Mouse (Mus musculus) ES-E14 (cell line): ENCODE data around the gene Lrrc46. TPM values are rescaled to one million over a fixed set of nuclear protein-coding genes. Genes with fewer than 3 reads are reported as not detected.

Experiments
- DNase-seq: peaks from one replicate; pipeline ENCODE4 v3.0.0-alpha.2; 2013; ENCODE audit warnings: low read depth, low spot score
- H3K27ac ChIP-seq: 2 replicates; pipeline ENCODE4 v1.5.1; 2012; ENCODE audit warnings: low read depth, mild to moderate bottlenecking, low read length, moderate library complexity, mixed read lengths; ENCODE audit not compliant: poor library complexity, insufficient read depth, severe bottlenecking
- H3K36me3 ChIP-seq: 2 replicates; pipeline ENCODE4 v1.6.1; 2012; ENCODE audit warnings: mild to moderate bottlenecking, low read length, moderate library complexity, mixed read lengths; ENCODE audit not compliant: control insufficient read depth, poor library complexity, insufficient read depth, severe bottlenecking
- H3K4me1 ChIP-seq, 2 experiments: fragments of 150-350 bp in 1 of 2; sonication (generic) in 1 of 2; 2 replicates each; pipeline ENCODE4 v1.6.1; 2012; ENCODE audit warnings: low read length in 2 of 2, mild to moderate bottlenecking in 1 of 2, mixed read lengths in 1 of 2; ENCODE audit not compliant: control insufficient read depth in 2 of 2, insufficient read depth in 2 of 2, poor library complexity in 1 of 2
- H3K4me3 ChIP-seq, 2 experiments: fragments of 150-350 bp in 1 of 2; sonication (generic) in 1 of 2; 2 replicates each; pipeline ENCODE4 v1.5.1; 2012; ENCODE audit warnings: low read length in 2 of 2, low read depth in 1 of 2, mild to moderate bottlenecking in 1 of 2, mixed read lengths in 1 of 2; ENCODE audit not compliant: insufficient read depth in 1 of 2, poor library complexity in 1 of 2, severe bottlenecking in 1 of 2
- H3K9ac ChIP-seq: 2 replicates; pipeline ENCODE4 v1.6.1; 2012; ENCODE audit warnings: low read depth, mild to moderate bottlenecking, low read length, mixed read lengths; ENCODE audit not compliant: poor library complexity, insufficient read depth, severe bottlenecking
- H3K9me3 ChIP-seq: fragments of 150-350 bp; sonication (generic); 2 replicates; pipeline ENCODE4 v1.6.1; 2012; ENCODE audit warnings: low read depth, mild to moderate bottlenecking, low read length; ENCODE audit not compliant: control insufficient read depth, insufficient read depth
- CHD2 ChIP-seq: IDR thresholded peaks from 2 replicates; pipeline ENCODE4 v1.6.1; 2014; ENCODE audit warnings: mild to moderate bottlenecking, low read depth, low read length, inconsistent platforms
- HCFC1 ChIP-seq: IDR thresholded peaks from 2 replicates; pipeline ENCODE4 v1.6.1; 2012; ENCODE audit warnings: low read length, inconsistent platforms, borderline replicate concordance; ENCODE audit not compliant: insufficient read depth
- MAFK ChIP-seq: IDR thresholded peaks from 2 replicates; pipeline ENCODE4 v1.6.1; 2014; ENCODE audit warnings: mild to moderate bottlenecking, low read depth, low read length, inconsistent platforms; ENCODE audit not compliant: insufficient read depth
- ZC3H11A ChIP-seq: IDR thresholded peaks from 2 replicates; pipeline ENCODE4 v1.6.1; 2012; ENCODE audit warnings: low read depth, mild to moderate bottlenecking, inconsistent platforms, low read length, borderline replicate concordance
- ZNF384 ChIP-seq: IDR thresholded peaks from 2 replicates; pipeline ENCODE4 v1.6.1; 2012; ENCODE audit warnings: low read depth, low read length, inconsistent platforms
- in situ Hi-C, 2 experiments: fragments of 600-800 bp; cut with MboI; formaldehyde crosslinking; loops; one replicate each; pipeline ENCODE4 v1.15.1; 2025; ENCODE audit warnings: low sequenced_read_pairs in 2 of 2, inconsistent platforms in 1 of 2; ENCODE audit not compliant: unreplicated experiment in 2 of 2
- total RNA-seq: library from RNA; depleted of rRNA; stranded (reverse); fragments of 300-350 nt; gene quantifications from 2 replicates; pipeline ENCODE4 v1.2.3, GENCODE M21; 2012; rRNA removed

Gene Lrrc46
- total RNA-seq, 1 experiment, result 0.54 TPM

GRCm38 (mm10) chr11:96984903-96985302 is 56.3 kb downstream of the Lrrc46 start:
- no peak for DNase-seq
- TF ChIP-seq HCFC1 (no peak), MAFK (no peak), ZNF384 (no peak), ZC3H11A (no peak), CHD2 (no peak)
- H3K27ac ChIP-seq, result no peak overlapping the region
- no peaks in the 10 kb centered on the region for H3K9me3 ChIP-seq
- no peak overlapping the region for H3K9ac ChIP-seq
- in situ Hi-C loops, result no loop called here
- H3K4me1 ChIP-seq, result peaks cover 5 to 31% of the 10 kb centered on the region in 2 experiments; a peak in 3 of 4 replicates
- no peaks in the 10 kb centered on the region for H3K36me3 ChIP-seq
- H3K4me3 ChIP-seq, result no peak overlapping the region

Other genes with a start within 250 kb of the Lrrc46 start
- gene Nfe2l1, start 211.4 kb downstream of the Lrrc46 start, total RNA-seq, result 166 and 208 TPM in 2 replicates
- 2.5 and 5.5 TPM in 2 replicates for gene Copz2, start 191.5 kb downstream of the Lrrc46 start, total RNA-seq
- 87.5 and 134 TPM in 2 replicates for gene Cdk5rap3, start 124.9 kb downstream of the Lrrc46 start, total RNA-seq
- 0.67 and 1.2 TPM in 2 replicates for gene Prr15l, start 113.3 kb downstream of the Lrrc46 start, total RNA-seq
- 24.0 and 27.7 TPM in 2 replicates for gene Pnpo, start 97.4 kb downstream of the Lrrc46 start, total RNA-seq
- 4.5 and 5.4 TPM in 2 replicates for gene Sp2, start 58.4 kb downstream of the Lrrc46 start, total RNA-seq
- gene Sp6, start 28.0 kb downstream of the Lrrc46 start, total RNA-seq, result 3.2 and 5.0 TPM in 2 replicates
- gene Scrn2, start 11.5 kb downstream of the Lrrc46 start, total RNA-seq, result 16.5 and 22.2 TPM in 2 replicates
- gene Mrpl10, start 153 bp upstream of the Lrrc46 start, total RNA-seq, result 55.3 and 70.3 TPM in 2 replicates
- 6.6 and 7.2 TPM in 2 replicates for gene Osbpl7, start 9.2 kb upstream of the Lrrc46 start, total RNA-seq
- gene Tbx21, start 73.9 kb upstream of the Lrrc46 start, total RNA-seq, result 0.27 and 0.32 TPM in 2 replicates
- 3.5 and 4.5 TPM in 2 replicates for gene Tbkbp1, start 110.1 kb upstream of the Lrrc46 start, total RNA-seq
- 272 and 369 TPM in 2 replicates for gene Kpnb1, start 146.5 kb upstream of the Lrrc46 start, total RNA-seq
- gene Npepps, start 239.2 kb upstream of the Lrrc46 start, total RNA-seq, result 86.1 and 107 TPM in 2 replicates